Mouse (Mus musculus) c-Kit-positive CD71-negative TER-119-negative erythroid progenitor cells, embryonic 14.5 days (primary cell): ENCODE results near the gene Tnik.

Source experiments
- DNase-seq: peaks from one replicate; pipeline ENCODE4 v3.0.0-alpha.2; 2013; ENCODE audit warnings: low read depth

The Tnik gene

DNA sequence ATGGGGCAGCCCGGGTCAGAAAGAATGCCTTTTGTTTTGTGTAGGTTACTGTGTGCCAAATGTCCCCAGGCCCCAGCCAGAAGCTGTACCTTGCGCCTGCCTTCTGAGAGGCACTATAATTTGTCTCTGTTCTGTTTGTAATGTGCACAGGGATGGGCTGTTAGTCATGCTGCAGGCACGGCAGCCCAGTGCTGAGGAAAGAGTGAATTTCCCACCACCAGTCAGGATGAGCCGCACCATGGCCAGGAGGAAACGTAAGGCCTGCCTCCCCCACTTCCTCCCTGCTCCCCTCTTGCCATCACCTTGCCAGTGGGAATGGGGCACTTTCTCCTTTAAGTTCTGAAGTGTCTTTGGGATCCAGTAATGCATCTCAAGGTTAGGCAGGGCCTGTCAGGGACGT is 286.4 kb downstream of the Tnik start:
- DNase-seq, result no peak

DNA sequence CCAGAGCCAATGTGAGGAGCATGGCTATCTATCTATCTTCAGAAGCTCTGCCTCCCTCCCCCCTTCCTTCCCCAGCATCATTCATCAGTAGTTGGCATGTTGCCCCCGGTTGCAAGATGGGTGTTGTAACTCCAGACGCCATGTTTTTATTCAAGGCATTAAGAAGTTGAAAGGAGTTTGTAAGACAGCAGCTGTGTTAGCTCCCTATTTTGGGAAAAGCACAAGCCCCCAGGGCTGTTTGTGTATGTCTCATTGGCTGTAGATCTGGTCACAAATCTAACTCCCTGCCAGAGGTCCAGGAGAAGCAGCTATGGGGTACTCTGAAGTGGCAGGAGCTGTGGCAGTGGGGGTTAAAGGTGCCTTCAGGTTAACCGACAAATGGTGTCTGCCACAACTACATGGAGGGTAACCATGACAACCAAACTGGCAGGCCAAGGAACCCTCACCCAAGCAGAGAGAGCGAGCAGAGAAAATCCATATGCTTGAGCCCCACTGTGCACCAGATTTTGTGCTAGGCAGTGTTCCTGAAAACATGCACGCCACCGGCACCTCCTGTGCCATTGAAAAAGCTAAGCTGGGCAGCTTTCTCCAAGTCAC is 287.6 kb downstream of the Tnik start:
- no peak for DNase-seq

DNA sequence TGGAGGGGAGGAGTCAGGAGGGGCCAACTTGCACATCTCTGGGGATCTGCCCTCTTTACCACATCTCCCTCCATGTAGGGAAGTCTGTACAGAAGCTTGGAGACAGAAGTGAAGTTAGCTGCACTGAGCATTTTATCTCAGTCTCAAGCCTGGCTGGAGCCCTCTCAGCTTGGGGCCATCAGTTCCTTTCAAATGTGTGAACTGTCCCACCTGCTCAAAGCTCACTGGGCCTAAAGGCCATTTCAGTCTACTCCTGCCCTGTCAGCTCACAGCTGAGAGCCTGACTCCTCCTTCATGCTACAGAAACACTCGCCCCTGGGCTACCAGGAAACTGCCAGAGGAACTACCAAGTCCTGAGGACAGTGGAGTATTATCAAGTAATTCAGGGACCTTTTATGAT is 288.7 kb downstream of the Tnik start:
- DNase-seq, result no peak

DNA sequence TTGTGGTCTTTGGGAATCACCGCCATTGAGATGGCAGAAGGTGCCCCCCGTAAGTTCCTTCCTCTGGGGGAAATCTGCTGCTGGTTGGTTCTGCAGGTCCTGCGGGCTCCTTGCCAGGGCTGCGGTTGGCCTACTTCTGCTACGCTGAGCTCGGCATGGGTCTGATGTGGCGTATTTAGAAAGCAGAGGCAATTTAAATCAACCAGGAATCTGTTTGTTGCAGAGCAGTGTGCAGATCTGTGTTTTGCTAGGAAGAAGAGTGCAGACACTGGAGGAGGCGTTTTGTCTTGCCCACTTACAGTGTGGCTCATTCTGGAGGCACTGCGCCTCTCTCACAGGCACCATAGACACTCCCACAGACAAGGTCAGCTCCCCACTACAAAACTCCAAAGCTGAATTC is 291.9 kb downstream of the Tnik start:
- DNase-seq, result no peak

DNA sequence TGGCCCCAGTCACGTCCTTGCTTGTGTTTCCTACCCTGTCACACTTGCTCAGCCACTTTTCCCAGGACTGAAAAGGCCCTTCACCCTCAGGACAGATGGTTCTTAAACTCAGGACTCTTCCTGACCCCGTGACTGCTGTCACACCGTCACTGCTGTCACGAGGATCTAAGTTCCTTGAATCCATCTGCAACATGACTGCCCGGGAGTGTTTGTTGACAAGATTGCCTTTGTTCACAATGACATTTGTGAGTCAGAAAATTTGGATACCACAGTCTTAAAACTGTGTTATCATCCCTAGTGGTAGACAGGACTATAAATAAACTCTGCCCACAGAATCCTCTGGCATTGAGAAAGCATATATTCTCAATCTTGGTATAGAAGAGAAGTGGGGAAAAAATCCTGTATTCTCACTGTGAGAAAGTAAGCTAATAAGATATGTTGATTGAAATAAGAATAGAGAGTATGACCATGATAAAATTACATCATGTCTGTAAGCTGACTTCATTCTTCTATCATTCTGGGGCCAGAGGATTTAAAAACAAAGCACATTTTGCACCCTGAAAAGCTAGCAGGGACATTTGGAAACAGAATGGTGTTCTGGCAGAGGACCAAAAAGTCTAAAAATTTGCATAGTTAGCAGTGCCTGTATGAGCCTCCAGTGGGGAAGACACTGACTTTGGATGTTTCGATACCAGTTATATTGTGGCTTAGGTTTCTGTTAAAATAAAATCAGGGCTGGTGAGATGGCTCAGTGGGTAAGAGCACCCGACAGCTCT is 293.0 kb downstream of the Tnik start:
- no peak for DNase-seq

DNA sequence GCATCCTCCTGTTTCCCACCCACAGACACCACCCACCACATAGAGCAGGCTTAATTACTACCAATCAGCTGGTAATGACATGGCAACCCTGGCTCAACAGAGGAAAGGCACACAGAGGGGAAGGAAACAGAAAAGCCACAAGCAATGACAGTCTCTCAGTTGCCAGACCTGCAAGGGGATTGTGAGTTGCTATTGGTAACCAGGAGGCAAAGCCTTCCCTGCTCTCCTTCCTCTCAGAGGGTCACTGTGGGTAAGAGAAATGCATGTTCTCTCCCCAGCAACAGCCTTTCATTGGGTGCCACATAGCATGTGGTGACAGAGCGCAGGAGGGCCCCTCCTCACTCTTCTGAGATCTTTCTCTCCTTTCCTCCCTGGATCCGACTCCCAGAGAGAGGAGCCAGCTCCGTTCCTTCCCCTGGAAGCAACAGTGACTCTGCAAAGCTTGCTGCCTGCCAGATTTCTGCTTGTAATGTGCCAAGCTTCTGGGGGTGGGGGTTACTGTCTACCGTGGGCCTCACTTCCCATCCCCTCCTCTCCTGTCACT is 295.4 kb downstream of the Tnik start:
- peak; percentile 32 for DNase-seq

DNA sequence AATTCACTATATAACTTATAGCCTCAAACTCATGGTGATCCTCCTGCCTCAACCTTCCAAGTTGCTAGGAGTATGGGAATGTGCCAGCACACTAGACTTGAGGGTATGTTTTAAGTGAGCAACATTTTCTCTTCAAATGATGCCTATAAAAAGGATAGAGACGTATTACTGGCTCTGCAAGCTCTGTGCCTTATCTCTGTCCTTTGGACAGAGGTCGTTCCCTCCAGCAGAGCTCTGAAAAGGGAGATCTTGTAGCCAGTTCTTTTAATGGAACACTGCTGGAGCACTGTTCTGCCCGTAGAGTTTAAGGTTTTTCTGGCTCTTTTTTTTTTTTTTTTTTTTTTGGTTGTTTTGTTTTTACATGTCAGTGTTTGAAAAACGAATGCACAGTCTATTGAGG is 298.4 kb downstream of the Tnik start:
- DNase-seq, result no peak

DNA sequence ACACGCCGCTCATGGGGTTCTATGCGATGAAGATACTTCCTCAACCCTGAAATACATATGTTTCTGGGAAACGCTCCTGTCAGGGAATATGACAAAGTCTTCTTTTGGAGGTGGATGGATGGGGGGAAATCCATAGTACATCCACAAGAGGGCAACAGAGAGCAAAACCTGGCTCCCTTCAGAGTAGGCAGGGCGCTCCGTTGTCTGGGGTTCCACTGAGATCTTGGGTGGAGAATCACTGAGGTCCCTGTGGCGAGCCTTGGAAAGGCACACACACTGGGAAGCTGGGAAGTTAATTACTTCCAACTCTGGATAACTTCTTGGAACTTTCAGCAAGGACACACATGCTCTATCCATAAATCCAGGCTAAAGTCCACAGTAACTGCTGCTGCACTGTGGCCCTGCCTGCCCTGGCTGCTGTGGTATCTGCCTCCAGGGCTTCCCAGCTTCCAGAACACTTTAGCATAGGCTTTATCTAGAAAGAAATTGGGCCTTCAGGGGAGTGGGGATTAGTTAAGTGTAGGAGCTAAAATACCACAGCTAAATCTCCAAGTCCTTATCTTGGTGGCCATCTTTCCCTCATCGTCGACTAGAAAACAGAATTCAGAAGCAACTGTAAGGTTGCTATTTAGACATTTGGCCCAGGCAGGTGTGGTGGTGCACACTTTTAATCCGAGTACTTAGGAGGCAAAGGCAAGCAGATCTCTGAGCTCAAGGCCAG is 299.8 kb downstream of the Tnik start:
- no peak for DNase-seq

DNA sequence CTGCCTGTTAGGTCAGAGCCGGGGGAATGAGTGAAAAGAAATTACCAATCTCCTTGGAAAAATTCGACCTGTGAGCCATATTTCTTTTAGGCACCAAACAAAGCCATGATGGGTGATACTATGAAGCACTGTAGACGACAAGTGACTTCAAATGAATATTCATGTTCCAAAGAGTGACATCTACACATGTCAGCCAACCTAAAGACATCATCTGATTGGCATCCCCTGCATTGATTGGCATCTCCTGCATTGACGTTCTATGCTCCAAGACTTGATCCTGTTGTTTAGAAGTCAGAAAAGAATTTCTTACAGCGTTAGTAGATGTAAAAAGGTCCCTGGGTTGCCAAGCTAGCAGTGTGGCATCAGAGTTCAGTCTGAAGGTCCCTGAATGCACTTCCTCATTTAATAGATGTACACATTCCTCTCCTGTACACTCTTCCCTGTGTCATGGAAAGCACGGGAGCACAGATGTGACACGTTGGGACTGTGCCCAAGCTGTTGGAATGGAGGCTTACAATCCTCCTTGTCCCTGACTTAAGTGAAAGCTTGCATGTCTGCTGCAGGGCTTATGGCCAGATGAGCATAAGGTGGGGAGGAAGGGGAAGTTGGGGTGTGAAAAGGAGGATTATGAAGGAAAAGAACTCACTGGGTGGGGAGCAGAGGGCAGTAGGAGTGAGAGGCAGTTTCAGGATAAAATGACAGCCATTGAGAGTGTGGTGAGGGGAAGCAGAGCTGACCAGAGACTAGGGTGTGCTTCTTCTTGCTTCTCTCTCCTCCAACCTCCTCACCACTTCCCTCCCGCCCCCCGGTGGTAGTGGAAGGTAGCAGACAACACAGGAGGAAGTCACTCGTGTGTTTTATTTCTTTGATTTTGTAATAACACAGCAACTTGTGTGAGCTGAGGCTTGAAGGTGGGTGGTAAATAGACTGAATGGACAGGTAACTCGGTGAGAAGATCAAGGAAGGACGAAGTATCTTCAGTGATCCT is 301.6 kb downstream of the Tnik start:
- DNase-seq, result no peak

DNA sequence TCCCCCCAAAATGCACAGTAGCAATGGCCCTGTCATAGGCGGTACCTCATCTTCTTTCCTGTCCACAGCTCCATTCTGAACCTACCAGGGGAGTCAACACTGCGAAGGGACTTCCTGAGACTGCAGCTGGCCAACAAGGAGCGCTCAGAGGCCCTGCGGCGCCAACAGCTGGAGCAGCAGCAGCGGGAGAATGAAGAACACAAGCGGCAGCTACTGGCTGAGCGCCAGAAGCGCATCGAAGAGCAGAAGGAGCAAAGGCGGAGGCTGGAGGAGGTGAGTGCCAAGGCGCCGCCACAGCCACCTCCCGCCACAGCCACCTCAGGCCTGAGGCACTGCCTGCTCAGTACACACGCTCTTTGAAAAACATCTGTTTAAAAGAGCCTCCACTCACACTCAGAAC is 314.3 kb downstream of the Tnik start:
- DNase-seq, result no peak

DNA sequence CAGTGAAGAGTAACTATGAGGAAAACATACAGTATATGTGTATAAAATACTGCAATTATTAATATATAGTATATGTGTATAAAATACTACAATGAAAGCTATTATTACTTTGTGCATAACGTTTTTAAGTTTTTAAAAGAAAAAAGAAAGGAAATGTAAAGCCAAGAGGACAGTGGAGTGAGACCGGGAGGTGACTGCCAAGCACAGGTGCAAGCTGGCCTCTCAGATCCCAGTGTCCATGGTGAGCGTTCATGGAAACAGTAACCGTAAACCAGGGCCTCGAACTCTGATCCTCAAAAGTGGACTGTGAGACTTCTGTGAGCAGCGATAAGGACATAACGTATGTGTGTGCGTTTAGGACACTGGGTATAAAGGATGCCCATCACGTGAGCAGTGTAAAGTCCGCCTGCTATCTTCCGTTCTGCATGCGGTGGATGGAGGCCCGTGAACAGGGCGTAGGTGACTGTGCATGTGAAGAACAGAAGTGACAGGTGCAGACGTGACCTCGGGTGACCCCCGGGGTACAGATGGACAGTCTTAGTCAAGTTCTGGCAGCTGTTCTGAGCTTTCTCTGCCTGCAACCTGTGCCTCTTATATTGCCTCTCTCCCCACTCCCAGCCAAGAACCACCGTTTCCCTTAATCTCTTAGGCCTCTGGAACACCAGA is 316.1 kb downstream of the Tnik start:
- DNase-seq, result no peak

DNA sequence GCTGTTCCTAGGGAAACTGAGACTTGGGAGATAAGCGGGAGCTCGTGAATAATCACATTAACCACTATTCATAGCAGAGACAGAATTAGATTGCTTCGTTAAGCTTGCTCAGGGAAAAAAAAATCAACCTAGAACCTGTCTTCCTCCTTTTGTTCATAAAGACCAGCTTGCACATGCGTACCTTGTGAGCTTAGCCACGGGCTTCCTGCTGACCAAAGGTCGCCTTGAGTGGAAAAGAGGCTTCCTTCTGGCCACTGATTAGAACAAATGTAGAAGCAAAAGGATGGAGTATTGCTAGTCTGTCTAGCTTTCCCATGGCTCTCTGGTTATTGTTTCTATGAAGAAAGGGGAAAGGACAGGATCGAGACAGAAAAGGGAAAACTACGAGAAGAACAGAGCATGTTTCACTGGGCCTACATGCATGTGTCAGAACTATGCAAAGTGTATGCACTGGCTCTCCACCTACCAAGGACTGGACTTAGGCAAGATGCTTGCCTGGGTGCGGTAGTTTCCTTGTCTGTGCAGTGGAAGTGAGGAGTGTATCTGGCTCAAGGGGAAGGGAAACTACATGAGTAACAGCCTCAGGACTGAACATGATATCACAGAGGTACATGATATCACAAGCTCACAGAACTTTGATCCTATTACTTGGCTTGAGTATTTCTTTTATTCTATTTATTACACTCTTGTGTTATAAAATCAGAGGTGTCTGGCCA is 322.9 kb downstream of the Tnik start:
- DNase-seq, result no peak

DNA sequence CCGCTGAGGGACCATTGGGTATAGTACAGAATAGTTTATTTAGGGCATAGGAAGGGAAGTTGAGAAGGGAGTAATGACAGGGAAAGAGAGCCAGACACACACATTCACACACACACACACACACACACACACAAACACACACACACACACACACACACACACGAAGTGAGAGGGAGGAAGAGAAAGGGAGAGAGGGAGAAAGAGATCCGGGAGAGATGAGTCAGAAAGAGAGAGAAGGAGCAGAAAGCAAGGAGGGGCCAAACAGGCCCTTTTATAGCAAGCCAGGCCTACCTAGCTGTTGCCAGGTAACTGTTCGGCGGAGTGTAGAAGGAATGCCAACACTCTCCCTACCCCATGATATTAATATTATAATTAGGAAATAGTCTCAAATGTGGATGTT is 324.8 kb downstream of the Tnik start:
- DNase-seq, result no peak

DNA sequence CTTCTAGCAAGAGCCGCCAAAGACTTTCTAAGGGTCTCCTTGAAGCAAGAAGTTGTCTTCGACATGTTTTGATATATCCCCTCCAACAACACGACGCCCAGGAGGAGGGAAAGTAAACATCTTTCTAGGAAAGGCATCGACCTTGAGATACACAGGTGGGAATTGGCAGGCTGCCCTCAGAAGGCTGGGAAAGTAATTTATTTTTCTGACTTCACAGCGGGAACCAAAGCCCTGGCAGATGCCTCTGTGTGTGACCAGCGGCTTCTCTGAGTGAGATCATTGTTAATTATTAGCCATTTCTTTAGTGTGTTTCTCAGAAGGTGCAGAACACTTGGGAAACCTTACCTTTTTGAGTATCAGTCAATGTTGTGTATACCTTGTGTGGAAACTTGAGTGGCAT is 328.3 kb downstream of the Tnik start:
- no peak for DNase-seq

DNA sequence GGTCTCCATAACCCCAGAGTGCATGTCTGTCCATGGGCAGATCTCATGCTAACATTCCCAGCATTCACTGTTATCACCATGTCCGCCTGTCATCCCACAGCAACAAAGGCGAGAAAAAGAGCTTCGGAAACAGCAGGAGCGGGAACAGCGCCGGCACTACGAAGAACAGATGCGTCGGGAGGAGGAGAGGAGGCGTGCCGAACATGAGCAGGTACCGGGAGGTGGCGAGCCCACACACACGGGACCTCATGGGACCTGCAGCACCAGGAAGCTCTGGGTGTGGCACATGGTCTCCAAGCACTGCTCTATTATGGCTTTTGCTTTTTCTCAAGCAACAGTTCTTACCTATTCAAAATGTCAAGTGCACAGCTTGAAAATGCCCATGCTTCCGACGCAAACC is 330.9 kb downstream of the Tnik start:
- no peak for DNase-seq

DNA sequence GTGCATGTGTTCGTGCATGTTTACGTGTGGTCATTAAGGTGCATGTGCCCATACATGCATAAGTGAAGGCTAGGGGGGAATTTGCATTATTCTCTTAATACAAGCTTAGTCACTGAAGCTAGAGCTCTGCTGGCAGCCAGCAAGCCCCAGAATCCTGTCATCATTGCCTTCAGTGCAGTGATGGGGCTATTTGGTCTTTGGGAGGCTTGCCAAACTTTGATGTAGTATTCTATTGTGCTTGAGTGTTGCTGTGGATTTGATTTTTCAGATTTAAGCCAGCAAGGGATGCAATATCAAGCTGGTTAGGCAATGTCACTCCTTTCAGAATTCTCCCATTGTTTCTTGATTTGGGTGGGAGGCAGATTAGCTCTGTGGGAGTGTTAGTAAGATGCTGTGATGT is 336.5 kb downstream of the Tnik start:
- no peak for DNase-seq

DNA sequence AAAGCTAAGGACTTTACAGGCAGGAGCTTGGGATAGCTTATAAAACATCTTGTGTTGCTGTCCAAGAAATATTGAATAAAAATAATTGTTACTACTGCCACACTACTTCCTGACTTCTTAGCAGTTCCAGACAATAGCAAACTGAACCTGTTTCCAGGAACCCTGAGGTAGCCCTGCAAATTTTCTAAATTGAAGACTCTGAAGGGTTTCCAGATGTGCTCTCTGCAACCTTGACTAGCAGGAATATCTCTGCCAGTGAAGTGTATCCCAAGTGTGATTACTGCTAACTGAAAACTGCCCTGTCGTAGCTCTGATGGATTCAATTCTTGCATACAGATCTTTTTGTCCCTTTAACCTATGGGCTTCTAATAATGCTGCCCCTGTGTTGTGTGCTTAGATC is 343.7 kb downstream of the Tnik start:
- DNase-seq, result no peak

DNA sequence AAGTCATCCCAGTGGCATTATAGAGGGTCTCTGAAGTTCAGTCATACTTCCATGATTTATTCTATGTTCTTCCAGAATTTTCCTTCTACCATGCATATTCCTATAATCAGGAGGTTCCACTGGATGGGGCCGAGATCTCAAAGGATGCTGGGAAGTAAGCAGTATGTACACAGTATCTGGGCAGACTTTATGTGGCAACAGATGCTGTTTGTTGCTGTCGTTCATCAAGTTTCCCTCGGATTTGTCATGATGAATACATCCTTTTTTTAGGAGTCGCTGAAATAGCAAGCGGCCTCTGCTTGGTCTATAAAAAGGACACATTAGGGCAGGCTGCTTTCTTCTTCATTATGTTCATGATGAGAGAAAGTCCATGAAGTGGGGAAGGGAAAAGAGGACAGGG is 349.3 kb downstream of the Tnik start:
- no peak for DNase-seq

DNA sequence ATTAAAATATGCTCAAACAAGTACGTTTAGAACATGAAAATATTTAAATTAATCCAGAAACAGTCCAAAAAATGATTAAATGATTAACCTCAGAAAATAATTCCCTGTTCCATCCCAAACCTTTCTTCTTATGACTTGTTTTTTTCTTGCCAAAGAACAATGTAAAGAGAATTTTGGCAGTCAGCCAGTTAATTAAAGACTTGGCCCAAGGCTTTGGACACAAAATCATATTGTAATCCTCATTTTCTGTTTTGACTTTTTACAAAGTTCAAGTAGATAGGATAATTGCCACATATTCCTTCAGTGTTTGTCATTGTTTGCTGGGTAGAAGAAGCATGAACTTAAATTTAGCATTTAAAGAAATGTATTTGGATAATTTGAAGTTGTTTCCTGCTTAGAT is 353.4 kb downstream of the Tnik start:
- DNase-seq, result no peak

DNA sequence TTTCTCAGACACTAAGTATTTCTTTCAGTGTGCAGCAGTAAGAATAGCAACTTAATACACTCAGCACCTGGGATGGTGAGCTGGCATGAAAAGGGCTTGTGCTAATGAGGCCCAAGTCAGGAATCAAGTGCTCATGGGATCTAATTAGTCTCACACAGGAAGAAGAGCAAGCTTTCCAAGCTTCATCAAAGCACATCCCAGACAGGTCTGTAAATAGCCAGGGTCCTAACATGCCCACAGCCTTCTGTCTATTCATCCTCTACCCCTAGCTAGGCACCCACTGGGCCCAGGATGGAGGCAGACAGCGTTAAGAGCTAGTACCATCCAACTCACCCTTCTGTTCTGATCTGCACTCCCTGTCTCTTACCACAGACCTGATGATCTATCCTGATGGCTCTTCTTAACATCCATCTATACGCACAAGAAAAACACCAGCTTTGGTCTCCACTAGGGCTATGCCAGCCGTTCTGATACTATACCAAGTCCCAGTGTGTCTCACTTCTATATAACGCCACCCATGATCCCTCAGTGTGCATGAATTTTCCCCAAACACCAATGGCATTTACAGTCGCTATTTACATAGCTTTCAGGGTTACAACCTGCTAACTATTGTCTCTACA is 354.1 kb downstream of the Tnik start:
- no peak for DNase-seq
